Mouse (Mus musculus) MEL (cell line): ENCODE results near the gene Pimreg. TPM values are rescaled to one million over a fixed set of nuclear protein-coding genes. Genes with fewer than 3 reads are reported as not detected.

ENCODE experiments used
- DNase-seq: peaks from one replicate; pipeline ENCODE4 v3.0.0; 2011; ENCODE audit warnings: low read depth, low spot score
- H3K27ac ChIP-seq: 2 replicates; pipeline ENCODE4 v1.5.1; 2012; ENCODE audit warnings: low read depth, mild to moderate bottlenecking, control low read depth, low read length, moderate library complexity; ENCODE audit not compliant: control insufficient read depth
- H3K27me3 ChIP-seq, 2 experiments: fragments of 150-350 bp in 1 of 2; sonication (generic) in 1 of 2; 2 replicates each; pipeline ENCODE4 v1.6.1; 2012; ENCODE audit warnings: low read length in 2 of 2, mild to moderate bottlenecking in 2 of 2, improper control_type of control experiment in 1 of 2, moderate library complexity in 1 of 2; ENCODE audit not compliant: insufficient read depth in 2 of 2, control insufficient read depth in 1 of 2
- H3K36me3 ChIP-seq, 2 experiments: 2 replicates each; pipeline ENCODE4 v1.6.1; 2012 to 2014; ENCODE audit warnings: low read length in 2 of 2, improper control_type of control experiment in 1 of 2, inconsistent platforms in 1 of 2, mild to moderate bottlenecking in 1 of 2; ENCODE audit not compliant: insufficient read depth in 2 of 2, control insufficient read depth in 1 of 2
- H3K4me1 ChIP-seq, 2 experiments: fragments of 150-350 bp in 1 of 2; sonication (generic) in 1 of 2; 2 replicates each; pipeline ENCODE4 v1.6.1; 2012; ENCODE audit warnings: low read length in 2 of 2, improper control_type of control experiment in 1 of 2, mild to moderate bottlenecking in 1 of 2; ENCODE audit not compliant: insufficient read depth in 2 of 2, control insufficient read depth in 1 of 2
- H3K4me3 ChIP-seq, 2 experiments: fragments of 150-350 bp in 1 of 2; sonication (generic) in 1 of 2; 2 replicates each; pipeline ENCODE4 v1.5.1; 2012; ENCODE audit warnings: low read depth in 2 of 2, low read length in 2 of 2, mild to moderate bottlenecking in 2 of 2, moderate library complexity in 2 of 2, control low read depth in 1 of 2, improper control_type of control experiment in 1 of 2; ENCODE audit not compliant: control insufficient read depth in 1 of 2, insufficient read depth in 1 of 2
- H3K79me2 ChIP-seq: 2 replicates; pipeline ENCODE4 v1.6.1; 2012; ENCODE audit warnings: mild to moderate bottlenecking, low read length, moderate library complexity; ENCODE audit not compliant: control insufficient read depth, poor library complexity, insufficient read depth
- H3K9ac ChIP-seq: 2 replicates; pipeline ENCODE4 v1.6.1; 2012; ENCODE audit warnings: low read depth, mild to moderate bottlenecking, control low read depth, low read length, moderate library complexity; ENCODE audit not compliant: control insufficient read depth, poor library complexity, severe bottlenecking
- H3K9me3 ChIP-seq: fragments of 150-350 bp; sonication (generic); replicated peaks from 2 replicates; pipeline ENCODE4 v1.6.1; 2012; ENCODE audit warnings: mild to moderate bottlenecking, low read length, improper control_type of control experiment, moderate library complexity; ENCODE audit not compliant: insufficient read depth
- BHLHE40 ChIP-seq: IDR thresholded peaks from 2 replicates; pipeline ENCODE4 v1.6.1; 2012; ENCODE audit warnings: low read depth, mild to moderate bottlenecking, inconsistent platforms, low read length, improper control_type of control experiment, borderline replicate concordance
- CHD1 ChIP-seq: IDR thresholded peaks from 2 replicates; pipeline ENCODE4 v1.6.1; 2012; ENCODE audit warnings: low read depth, mild to moderate bottlenecking, inconsistent platforms, low read length, improper control_type of control experiment
- CTCF ChIP-seq, 3 experiments: IDR thresholded peaks in 2 of 3; conservative IDR thresholded peaks in 1 of 3; 2 replicates each; pipeline ENCODE4 v1.5.1; 2011 to 2012; ENCODE audit warnings: low read length in 3 of 3, low read depth in 2 of 3, mild to moderate bottlenecking in 2 of 3, improper control_type of control experiment in 1 of 3, inconsistent platforms in 1 of 3, mixed read lengths in 1 of 3, moderate library complexity in 1 of 3; ENCODE audit not compliant: control insufficient read depth in 1 of 3, insufficient read depth in 1 of 3, poor library complexity in 1 of 3, severe bottlenecking in 1 of 3
- EP300 ChIP-seq, 2 experiments: IDR thresholded peaks; 2 replicates each; pipeline ENCODE4 v1.6.1; 2011; ENCODE audit warnings: improper control_type of control experiment in 2 of 2, low read length in 2 of 2, low read depth in 1 of 2, mild to moderate bottlenecking in 1 of 2
- HCFC1 ChIP-seq: IDR thresholded peaks from 2 replicates; pipeline ENCODE4 v1.6.1; 2012; ENCODE audit warnings: low read depth, mild to moderate bottlenecking, inconsistent platforms, low read length, improper control_type of control experiment, moderate library complexity
- MAFK ChIP-seq: IDR thresholded peaks from 2 replicates; pipeline ENCODE4 v1.6.1; 2011; ENCODE audit warnings: low read depth, mild to moderate bottlenecking, low read length, improper control_type of control experiment, borderline replicate concordance
- MXI1 ChIP-seq: IDR thresholded peaks from 2 replicates; pipeline ENCODE4 v1.6.1; 2011; ENCODE audit warnings: mild to moderate bottlenecking, low read depth, low read length, improper control_type of control experiment
- MYB ChIP-seq: IDR thresholded peaks from 2 replicates; pipeline ENCODE4 v1.6.1; 2011; ENCODE audit warnings: mild to moderate bottlenecking, low read depth, low read length, improper control_type of control experiment
- MYC ChIP-seq: IDR thresholded peaks from 2 replicates; pipeline ENCODE4 v1.6.1; 2011; ENCODE audit warnings: low read depth, mild to moderate bottlenecking, low read length, improper control_type of control experiment, moderate library complexity
- POLR2AphosphoS5 ChIP-seq: IDR thresholded peaks from 2 replicates; pipeline ENCODE4 v1.6.1; 2012; ENCODE audit warnings: low read depth, borderline replicate concordance, mild to moderate bottlenecking, inconsistent platforms, low read length, moderate library complexity, mixed read lengths
- RAD21 ChIP-seq: IDR thresholded peaks from 2 replicates; pipeline ENCODE4 v1.6.1; 2011; ENCODE audit warnings: mild to moderate bottlenecking, low read depth, low read length, improper control_type of control experiment
- SMC3 ChIP-seq: IDR thresholded peaks from 2 replicates; pipeline ENCODE4 v1.6.1; 2011; ENCODE audit warnings: low read depth, low read length, improper control_type of control experiment
- TBP ChIP-seq: IDR thresholded peaks from 2 replicates; pipeline ENCODE4 v1.8.0; 2011; ENCODE audit warnings: low read depth, low read length, improper control_type of control experiment
- TCF12 ChIP-seq: IDR thresholded peaks from 2 replicates; pipeline ENCODE4 v1.6.1; 2014; ENCODE audit warnings: low read depth, mild to moderate bottlenecking, inconsistent platforms, low read length, improper control_type of control experiment, moderate library complexity
- USF1 ChIP-seq: IDR thresholded peaks from 2 replicates; pipeline ENCODE4 v1.6.1; 2014; ENCODE audit warnings: low read depth, mild to moderate bottlenecking, inconsistent platforms, low read length, improper control_type of control experiment, moderate library complexity
- USF2 ChIP-seq, 2 experiments: IDR thresholded peaks; 2 replicates each; pipeline ENCODE4 v1.6.1; 2011 to 2012; ENCODE audit warnings: improper control_type of control experiment in 2 of 2, low read length in 2 of 2, borderline replicate concordance in 1 of 2, inconsistent platforms in 1 of 2, low read depth in 1 of 2, mild to moderate bottlenecking in 1 of 2; ENCODE audit not compliant: insufficient read depth in 1 of 2
- ZC3H11A ChIP-seq: IDR thresholded peaks from 2 replicates; pipeline ENCODE4 v1.6.1; 2012; ENCODE audit warnings: low read depth, mild to moderate bottlenecking, inconsistent platforms, low read length, improper control_type of control experiment
- ZMIZ1 ChIP-seq: IDR thresholded peaks from 2 replicates; pipeline ENCODE4 v1.6.1; 2012; ENCODE audit warnings: low read depth, mild to moderate bottlenecking, inconsistent platforms, low read length, improper control_type of control experiment, moderate library complexity
- ZNF384 ChIP-seq: IDR thresholded peaks from 2 replicates; pipeline ENCODE4 v1.6.1; 2012; ENCODE audit warnings: low read depth, mild to moderate bottlenecking, inconsistent platforms, low read length, improper control_type of control experiment
- polyA plus RNA-seq, 2 experiments: library from polyadenylated mRNA; stranded (reverse) in 1 of 2; unstranded in 1 of 2; fragments of >175 nt in 1 of 2; fragments of >200 nt in 1 of 2; gene quantifications; 2 replicates each; pipeline versions ENCODE4 v1.2.1 to v1.2.4; 2012; ENCODE audit warnings: low replicate concordance in 2 of 2, low read depth in 1 of 2; ENCODE audit not compliant: insufficient read length in 2 of 2, insufficient read depth in 1 of 2, missing spikeins in 1 of 2
- total RNA-seq: library from RNA; depleted of rRNA; stranded (reverse); fragments of 300-350 nt; gene quantifications from 2 replicates; pipeline ENCODE4 v1.2.3, GENCODE M21; 2012

Pimreg gene
- total and polyA plus RNA-seq, 3 experiments = 24.3 to 45.3 TPM; not detected in 1

- TF ChIP-seq USF2 (IDR thresholded peaks at IDR 0.05; ENCODE audit: borderline replicate concordance in 1 of 2, insufficient read depth in 1 of 2, low read depth in 1 of 2, low read length in 2 of 2) (no peak), POLR2AphosphoS5 (no peak), ZC3H11A (no peak), MXI1 (no peak), HCFC1 (no peak), MAFK (no peak), TBP (no peak), RAD21 (no peak), EP300 (IDR thresholded peaks at IDR 0.05; ENCODE audit: low read depth in 1 of 2, low read length in 2 of 2) (no peak), MYC (no peak), ZNF384 (no peak), ZMIZ1 (no peak), MYB (no peak), SMC3 (no peak)
- TF ChIP-seq, all 39 proteins: peak for 0
- no peaks in the 10 kb centered on the region for H3K9me3 ChIP-seq
- DNase-seq = no peak
Measured at GRCm38 (mm10) chr11:72065103-72065502, 23.3 kb downstream of the Pimreg start.

GRCm38 (mm10) chr11:72066330-72066729, 24.5 kb downstream of the Pimreg start:
- H3K27me3 ChIP-seq = 0 out of 4 replicates have a peak, but pooled peaks cover 0 to 1% of the 10 kb centered on the region in 2 experiments
- TF ChIP-seq CHD1 = no peak
- TF ChIP-seq CTCF (IDR thresholded peaks at IDR 0.05 in 2 of 3, conservative IDR thresholded peaks at IDR 0.05 in 1 of 3; ENCODE audit: control insufficient read depth in 1 of 3, insufficient read depth in 1 of 3, low read depth in 2 of 3, low read length in 3 of 3, poor library complexity in 1 of 3, severe bottlenecking in 1 of 3) = peak in 2 of 3 experiments; percentile 45 to 47; a peak in 5 of 6 replicates
- no peak for TF ChIP-seq USF1
- TF ChIP-seq BHLHE40 = no peak
- TF ChIP-seq TCF12 = no peak
- peak; percentile 13; the same call in 1 of the 2 replicates for TF ChIP-seq SMC3
- DNase-seq = peak; percentile 25
- H3K4me1 ChIP-seq = no peaks in the 10 kb centered on the region
- H3K79me2 ChIP-seq = no peaks in the 10 kb centered on the region
- H3K9ac ChIP-seq = no peak overlapping the region
- no peak overlapping the region for H3K27ac ChIP-seq
- no peaks in the 10 kb centered on the region for H3K36me3 ChIP-seq
- no peaks in the 10 kb centered on the region for H3K9me3 ChIP-seq
- H3K4me3 ChIP-seq = no peak overlapping the region

More at GRCm38 (mm10) chr11:72065103-72065502, 23.3 kb downstream of the Pimreg start:
- Histone ChIP-seq H3K79me2 (no peaks in the 10 kb centered on the region), H3K9ac (no peak overlapping the region), H3K4me3 (no peak overlapping the region), H3K27me3 (0 out of 4 replicates have a peak, but pooled peaks cover 0 to 1% of the 10 kb centered on the region in 2 experiments), H3K27ac (no peak overlapping the region), H3K4me1 (no peaks in the 10 kb centered on the region), H3K36me3 (no peaks in the 10 kb centered on the region)
